Mouse (Mus musculus) kidney, postnatal 36 days (tissue): ENCODE data around the gene Arxes2.
A peak's percentile ranks its signal among the peaks of the same experiment; 100 is the strongest.
"Not testable (repeated sequence)": the region's sequence is repeated elsewhere in the genome, so short reads cannot be mapped to it uniquely, and the experiment has no call there.

Experiments used
- DNase-seq, 2 experiments: peaks; one replicate each; pipeline ENCODE4 v3.0.0; 2021 to 2022; ENCODE audit warnings: mixed read lengths in 2 of 2

The Arxes2 gene

GRCm38 (mm10) chrX:135993664-135994119 is at the start of gene Arxes2:
TSS of gene Arxes2 (plus strand) at chrX:135993824.
- DNase-seq, result peak in 1 of 2 experiments; percentile 17

- no peak for DNase-seq
Measured at GRCm38 (mm10) chrX:135948699-135949437, 44.8 kb upstream of the Arxes2 start.

GRCm38 (mm10) chrX:135956988-135957690 is 36.5 kb upstream of the Arxes2 start:
- DNase-seq, result no peak

GRCm38 (mm10) chrX:135957691-135958081 is 35.9 kb upstream of the Arxes2 start:
- DNase-seq, result no peak

- DNase-seq, result no peak
Measured at GRCm38 (mm10) chrX:135958589-135959225, 34.9 kb upstream of the Arxes2 start.

GRCm38 (mm10) chrX:135959536-135959935 is 34.1 kb upstream of the Arxes2 start:
- no peak for DNase-seq

GRCm38 (mm10) chrX:135962342-135962741 is 31.3 kb upstream of the Arxes2 start:
- no peak for DNase-seq

- DNase-seq, result no peak
Measured at GRCm38 (mm10) chrX:135963130-135963529, 30.5 kb upstream of the Arxes2 start.

GRCm38 (mm10) chrX:135963629-135964028 is 30.0 kb upstream of the Arxes2 start:
- DNase-seq, result peak; percentile 13 to 26

- DNase-seq, result no peak
Measured at GRCm38 (mm10) chrX:135973597-135974423, 19.8 kb upstream of the Arxes2 start.

GRCm38 (mm10) chrX:135974424-135975225 is 19.0 kb upstream of the Arxes2 start:
- DNase-seq, result no peak

- DNase-seq, result peak; percentile 55 to 78
Measured at GRCm38 (mm10) chrX:135975226-135975552, 18.4 kb upstream of the Arxes2 start.

- DNase-seq, result no peak
Measured at GRCm38 (mm10) chrX:135984539-135985260, 8.9 kb upstream of the Arxes2 start.

GRCm38 (mm10) chrX:135986267-135986666 is 7.4 kb upstream of the Arxes2 start:
- DNase-seq, result no peak

- DNase-seq, result no peak
Measured at GRCm38 (mm10) chrX:135990661-135991060, 3.0 kb upstream of the Arxes2 start.

GRCm38 (mm10) chrX:135993192-135993594 is 431 bp upstream of the Arxes2 start:
- not testable (repeated sequence) for DNase-seq

GRCm38 (mm10) chrX:136007199-136007843 is 13.7 kb downstream of the Arxes2 start:
- no peak for DNase-seq

GRCm38 (mm10) chrX:136014392-136014791 is 20.8 kb downstream of the Arxes2 start:
- DNase-seq, result peak; percentile 41 to 63

- no peak for DNase-seq
Measured at GRCm38 (mm10) chrX:136030331-136030730, 36.7 kb downstream of the Arxes2 start.
